Mouse (Mus musculus): ENCODE measurements around the gene Tdp2.

- TF ChIP-seq CTCF (IDR thresholded peaks at IDR 0.05; ENCODE audit: low read depth), result no peak
- no peak for TF ChIP-seq EP300 (optimal IDR thresholded peaks at IDR 0.05)
Measured at GRCm38 (mm10) chr13:24851989-24852388, 20.5 kb downstream of the Tdp2 start.
